Mouse (Mus musculus) lung, adult 2 months (tissue): ENCODE measurements around the gene Pafah1b2. TPM values are rescaled to one million over a fixed set of nuclear protein-coding genes. Genes with fewer than 3 reads are reported as not detected.
A peak's percentile ranks its signal among the peaks of the same experiment; 100 is the strongest.

Experiments used
- DNase-seq: peaks from one replicate; pipeline ENCODE4 v3.0.0; 2022
- H3K4me1 ChIP-seq: fragments of 200-500 bp; 2 replicates; pipeline ENCODE4 v1.6.1; 2011; ENCODE audit warnings: low read length; ENCODE audit not compliant: control insufficient read depth, insufficient read depth
- H3K4me3 ChIP-seq: fragments of 200-500 bp; replicated peaks from 2 replicates; pipeline ENCODE3; 2011; ENCODE audit warnings: low read depth, mild to moderate bottlenecking, control low read depth, low read length; ENCODE audit errors: extremely low read depth
- CTCF ChIP-seq: fragments of 200-500 bp; IDR thresholded peaks from 2 replicates; pipeline ENCODE4 v1.5.1; 2011; ENCODE audit warnings: mild to moderate bottlenecking, low read length, control low read depth; ENCODE audit not compliant: insufficient read depth
- POLR2A ChIP-seq: fragments of 200-500 bp; IDR thresholded peaks from 2 replicates; pipeline ENCODE4 v1.6.1; 2011; ENCODE audit warnings: low read depth, mild to moderate bottlenecking, control low read depth, low read length, borderline replicate concordance; ENCODE audit errors: extremely low read depth
- WGBS: fragments of 180-500 bp; shearing (Covaris S2); methylation state at CpG from one replicate; pipeline ENCODE4 v1.1.7; 2018; 5-methylcytosine and 5-hydroxymethylcytosine counted together
- polyA plus RNA-seq: library from polyadenylated mRNA; depleted of rRNA; stranded (reverse); fragments of >200 nt; gene quantifications from 2 replicates; pipeline ENCODE4 v1.2.3, GENCODE M21; 2012

Pafah1b2 gene
- polyA plus RNA-seq, 1 experiment = 22.0 TPM

DNA sequence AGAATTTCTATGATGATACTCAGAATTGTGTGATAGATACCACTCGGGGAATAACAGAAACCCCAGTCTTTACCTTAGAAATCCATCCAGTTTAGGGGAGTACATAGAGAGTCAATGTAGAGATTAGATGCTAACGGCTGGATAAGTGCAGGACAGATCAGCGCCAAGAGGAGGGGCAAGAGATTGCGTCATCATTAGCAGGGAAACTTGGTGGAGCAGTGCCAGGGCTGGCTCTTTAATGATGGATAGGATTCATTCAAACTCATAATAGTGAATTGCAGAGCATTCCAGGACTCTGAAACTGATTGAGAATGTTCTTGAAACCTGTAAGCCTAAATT is 27.3 kb downstream of the Pafah1b2 start:
- H3K4me3 ChIP-seq = peak overlapping the region; percentile 86
- 0% methylated on average over 4 of the region's 4 CpGs for WGBS
- H3K4me1 ChIP-seq = peaks cover 7% of the 10 kb centered on the region; the same call in 1 of the 2 replicates
- TF ChIP-seq POLR2A = no peak
- TF ChIP-seq CTCF = no peak
- peak; percentile 59 for DNase-seq

DNA sequence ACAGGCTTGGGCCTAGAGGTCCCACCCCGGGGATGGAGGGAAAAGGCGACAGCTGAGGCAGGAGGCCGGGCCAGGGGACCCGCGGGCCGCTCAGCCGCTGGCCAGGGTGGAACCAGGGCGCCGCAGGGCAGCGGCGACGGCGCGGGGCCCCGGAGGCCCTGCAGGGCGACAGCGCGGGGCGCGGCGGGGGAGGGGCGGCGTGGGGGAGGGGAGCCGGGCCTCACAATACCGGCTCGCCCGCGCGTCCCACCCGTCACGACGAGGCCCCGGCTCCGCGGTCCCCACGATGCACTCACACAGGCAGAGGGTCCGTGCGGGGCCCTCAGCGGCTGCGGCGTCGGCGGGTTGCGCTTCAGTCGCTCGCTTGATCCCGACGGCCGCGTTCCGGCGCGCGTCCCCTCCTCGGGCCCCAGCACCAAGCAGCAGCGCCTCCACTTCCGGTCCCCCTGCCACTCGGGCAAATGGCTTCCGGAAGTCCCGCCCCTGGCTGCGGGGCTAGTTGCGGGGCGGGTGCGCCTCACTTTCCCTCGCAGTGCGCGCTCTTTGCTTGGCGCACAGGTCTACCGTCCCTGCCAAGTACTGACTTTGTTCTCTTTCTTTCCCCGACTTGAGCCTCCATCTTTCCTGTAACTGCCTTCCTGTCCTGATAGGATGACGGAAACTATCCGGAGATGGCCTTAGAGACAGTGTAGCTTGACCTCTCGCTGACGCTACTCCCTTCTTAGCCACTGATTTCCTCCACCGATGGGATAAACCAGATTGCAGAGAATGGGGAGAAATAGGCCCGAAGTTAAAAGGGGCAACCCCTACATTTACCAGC is 27.9 kb downstream of the Pafah1b2 start:
- DNase-seq = peak; percentile 91
- WGBS = under 1% methylated on average over 50 of the region's 76 CpGs
- no peak for TF ChIP-seq CTCF
- peak; percentile 82; the same call in 1 of the 2 replicates for TF ChIP-seq POLR2A
- peaks cover 7% of the 10 kb centered on the region; the same call in 1 of the 2 replicates for H3K4me1 ChIP-seq
- peak overlapping the region; percentile 86 for H3K4me3 ChIP-seq

DNA sequence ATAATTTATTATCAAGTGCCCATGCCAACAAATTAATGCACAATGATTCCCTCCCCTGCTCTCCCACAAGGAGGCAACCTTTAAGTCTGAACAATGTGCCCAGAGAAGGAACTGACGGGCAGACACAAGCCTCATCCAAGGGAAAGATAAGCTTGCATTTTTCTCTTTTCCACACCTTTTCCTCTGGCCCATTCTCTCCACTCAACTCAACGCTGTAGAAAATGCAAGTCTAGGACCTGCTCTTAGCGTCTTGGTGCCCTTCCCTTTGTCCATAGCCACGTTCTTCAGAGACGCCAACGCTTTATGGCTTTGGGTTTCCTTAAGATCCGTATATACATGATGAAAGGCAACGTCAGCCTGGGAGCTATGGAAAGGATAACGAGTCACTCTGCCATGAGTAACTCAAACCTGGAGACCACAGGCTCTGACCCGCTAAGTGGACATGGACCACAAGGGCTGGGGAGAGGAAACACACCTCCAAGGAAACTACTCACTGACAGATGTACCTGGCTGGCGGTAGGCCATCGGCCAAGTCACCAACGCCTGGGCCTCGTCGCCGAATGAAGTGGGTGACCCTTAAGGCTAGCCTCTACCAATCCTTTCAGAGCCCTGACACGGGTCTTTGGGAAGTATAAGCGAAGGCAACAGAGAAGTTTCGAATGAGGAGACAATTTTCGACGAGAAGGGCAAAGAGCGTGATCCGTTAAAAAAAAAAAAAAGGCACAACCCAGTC is 28.6 kb downstream of the Pafah1b2 start:
- Histone ChIP-seq H3K4me3 (peak overlapping the region; percentile 86), H3K4me1 (peaks cover 7% of the 10 kb centered on the region; the same call in 1 of the 2 replicates)
- WGBS = under 1% methylated on average over 23 of the region's 23 CpGs
- no peak for TF ChIP-seq CTCF
- TF ChIP-seq POLR2A = no peak
- peak; percentile 37 for DNase-seq

DNA sequence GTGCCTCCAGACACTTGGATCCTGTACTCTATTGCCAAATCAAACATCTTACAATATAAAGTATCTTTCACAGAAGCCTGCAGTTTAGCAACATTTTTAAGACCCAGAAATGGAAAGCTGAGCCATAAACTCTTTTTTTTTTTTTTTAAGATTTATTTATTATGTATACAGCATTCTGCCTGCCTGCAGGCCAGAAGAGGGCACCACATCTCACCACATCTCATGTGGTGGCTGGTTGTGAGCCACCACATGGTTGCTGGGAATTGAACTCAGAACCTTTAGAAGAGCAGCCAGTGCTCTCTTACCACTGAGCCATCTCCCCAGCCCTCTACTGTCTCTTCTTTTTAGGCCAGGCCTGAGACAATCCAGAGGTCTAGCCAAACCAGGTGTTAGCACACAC is 31.2 kb downstream of the Pafah1b2 start:
- no peak for DNase-seq
- Histone ChIP-seq H3K4me3 (no peak overlapping the region), H3K4me1 (peaks cover 7% of the 10 kb centered on the region; the same call in 1 of the 2 replicates)
- TF ChIP-seq POLR2A (no peak), CTCF (0 out of 2 replicates have a peak, but pooled peaks have one; percentile 0)

DNA sequence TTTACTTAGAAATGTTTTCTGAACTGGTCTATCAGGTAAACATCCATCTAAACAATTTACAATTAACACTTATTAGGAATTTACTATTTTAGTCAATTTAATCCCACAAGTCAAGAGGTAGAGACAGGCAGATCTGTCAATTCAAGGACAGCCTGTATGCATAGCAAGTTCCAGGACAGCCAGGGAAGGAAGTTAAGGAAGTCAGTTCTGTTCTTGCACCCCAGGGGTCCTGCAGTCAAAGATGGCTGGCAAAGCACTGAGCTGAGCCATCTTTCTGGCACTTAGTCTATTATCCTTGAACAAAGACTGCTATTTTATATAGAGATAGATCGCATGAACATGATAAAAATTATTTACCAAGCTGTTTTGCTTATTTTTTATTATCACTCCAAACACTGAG is 31.9 kb downstream of the Pafah1b2 start:
- no peak overlapping the region for H3K4me3 ChIP-seq
- TF ChIP-seq CTCF (no peak), POLR2A (no peak)
- DNase-seq = no peak
- WGBS = 70% methylated on average over 1 of the region's 1 CpGs
- H3K4me1 ChIP-seq = peaks cover 7% of the 10 kb centered on the region; the same call in 1 of the 2 replicates

DNA sequence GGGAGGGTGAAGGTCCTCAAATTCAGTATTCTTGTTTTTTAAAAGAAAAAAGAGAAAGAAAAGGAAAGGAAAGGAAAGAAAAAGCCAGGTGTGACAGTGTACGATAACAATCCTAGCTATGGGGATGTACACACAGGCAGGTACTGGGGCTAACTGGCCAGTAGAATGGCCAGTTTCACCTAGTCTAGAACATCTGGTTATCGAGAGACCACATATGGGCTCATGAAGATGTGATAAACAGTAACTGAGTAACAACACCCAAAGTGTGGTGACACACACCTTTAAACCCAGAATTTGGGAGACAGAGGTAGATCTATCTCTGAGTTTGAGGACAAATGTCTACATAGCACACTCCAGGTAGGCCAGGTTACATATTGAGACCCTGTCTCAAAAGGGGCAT is 32.7 kb downstream of the Pafah1b2 start:
- H3K4me3 ChIP-seq = no peak overlapping the region
- H3K4me1 ChIP-seq = peaks cover 7% of the 10 kb centered on the region; the same call in 1 of the 2 replicates
- no peak for DNase-seq
- 85% methylated on average over 2 of the region's 2 CpGs for WGBS
- TF ChIP-seq CTCF (no peak), POLR2A (no peak)

DNA sequence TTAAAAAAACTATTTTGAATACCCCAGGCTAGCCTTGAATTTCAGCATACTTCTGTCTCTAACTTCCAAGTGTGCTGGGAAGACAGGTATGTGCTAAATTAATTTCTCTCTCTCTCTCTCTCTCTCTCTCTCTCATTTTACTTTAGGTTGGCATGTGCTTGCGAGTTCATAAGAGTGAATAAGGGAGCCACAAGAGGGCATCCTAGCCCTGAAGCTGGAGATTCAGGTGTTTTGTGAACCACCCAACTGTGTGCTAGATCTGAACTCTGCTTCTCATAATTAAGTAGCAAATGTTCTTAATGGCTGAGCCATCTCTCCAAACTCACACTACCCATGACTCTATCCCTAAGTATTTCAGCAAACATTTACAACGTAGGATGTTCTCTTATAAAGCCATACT is 35.6 kb downstream of the Pafah1b2 start:
- Histone ChIP-seq H3K4me1 (no peaks in the 10 kb centered on the region; the same call in 1 of the 2 replicates), H3K4me3 (no peak overlapping the region)
- no peak for DNase-seq
- no peak for TF ChIP-seq CTCF
- no peak for TF ChIP-seq POLR2A
- WGBS = 65% methylated on average over 2 of the region's 2 CpGs

DNA sequence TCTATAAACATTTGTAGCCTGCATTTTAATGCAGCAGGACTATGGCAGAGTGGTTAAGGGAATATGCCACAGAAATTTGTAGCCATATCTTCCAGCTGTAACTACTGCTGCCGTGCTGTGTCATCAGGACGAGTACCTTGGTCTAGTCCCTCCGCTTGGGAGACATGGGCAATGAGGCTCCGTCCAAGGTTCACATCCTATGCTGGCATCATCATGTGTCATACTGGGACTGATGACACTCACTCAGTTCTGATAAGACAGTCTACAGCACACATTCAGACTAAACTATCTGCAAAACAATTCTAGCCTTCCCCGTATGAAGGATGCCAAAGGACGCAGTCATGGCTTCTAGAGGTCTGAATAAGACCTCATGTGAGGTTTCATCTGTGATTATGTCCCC is 48.9 kb downstream of the Pafah1b2 start:
- Histone ChIP-seq H3K4me3 (no peak overlapping the region), H3K4me1 (no peaks in the 10 kb centered on the region)
- TF ChIP-seq CTCF (no peak), POLR2A (no peak)
- 84% methylated on average over 6 of the region's 6 CpGs for WGBS
- DNase-seq = no peak

DNA sequence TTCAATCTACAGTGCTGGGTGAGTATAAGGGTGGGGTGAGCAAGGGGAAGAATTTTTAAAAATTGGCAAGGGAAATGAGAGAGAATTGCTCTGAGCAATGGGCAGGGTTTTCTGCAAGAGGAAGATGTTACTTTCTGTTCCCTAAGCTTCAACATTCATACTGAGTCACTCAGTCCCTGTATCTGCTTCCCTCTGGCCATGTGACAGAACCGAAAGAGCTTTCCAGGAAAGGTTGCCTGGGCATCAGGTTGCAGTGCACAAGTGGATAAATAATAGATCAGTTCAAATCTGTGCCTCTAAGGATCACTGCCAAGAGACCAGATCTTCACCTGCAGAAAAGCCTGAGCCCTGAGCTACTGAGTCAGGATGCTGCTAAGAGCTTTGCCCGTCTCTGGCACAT is 50.6 kb downstream of the Pafah1b2 start:
- TF ChIP-seq CTCF (no peak), POLR2A (no peak)
- 69% methylated on average over 2 of the region's 2 CpGs for WGBS

More for the DNA sequence above, 50.6 kb downstream of the Pafah1b2 start:
- no peaks in the 10 kb centered on the region for H3K4me1 ChIP-seq
- H3K4me3 ChIP-seq = no peak overlapping the region
- no peak for DNase-seq
